15 mouse cellular contexts compared by ENCODE assay signal in the genomic region with DNA sequence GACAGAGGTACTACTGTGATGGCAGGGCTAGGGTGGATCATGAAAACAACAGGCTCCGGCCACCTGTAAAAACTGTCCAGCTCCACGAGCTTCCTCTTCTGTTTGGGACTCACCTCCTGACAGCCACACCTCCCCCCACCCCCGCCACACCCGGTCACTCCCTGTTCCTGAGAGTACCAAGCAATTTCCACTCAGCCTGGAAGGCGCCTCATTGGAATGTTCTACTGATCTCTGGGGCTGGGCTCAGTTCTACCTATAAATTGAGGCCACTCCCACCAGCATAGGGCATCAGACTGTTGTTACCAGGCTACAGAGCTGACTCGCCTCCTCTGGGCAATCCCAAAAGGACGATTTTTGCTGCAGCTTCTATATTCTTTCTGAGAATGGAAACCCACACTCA.
DNase-seq lines count a peak whose midpoint lies in the region; ATAC-seq and TF ChIP-seq lines count a peak whose summit lies in the region.
"Had no signal": no experiment of that assay in that cellular context is flagged by ENCODE, and none has a peak within 500 bp of the region (broad histone marks: within the 10 kb centered on the region; RNA-seq: fewer than 3 reads in every experiment).

No protein-coding gene starts in this region.

- no peaks in the 10 kb centered on the region for H3K27me3 ChIP-seq in kidney, adult 2 months (replicated peaks; ENCODE audit: control insufficient read depth, insufficient read depth, low read length)
- no peaks in the 10 kb centered on the region for H3K27me3 ChIP-seq in kidney, embryonic 16.5 days (ENCODE audit: insufficient read depth, low read length)
- H3K27me3 ChIP-seq in stomach, embryonic 14.5 days (ENCODE audit: control insufficient read depth, insufficient read depth, low read length) = no peaks in the 10 kb centered on the region
- no peaks in the 10 kb centered on the region for H3K27me3 ChIP-seq in limb, embryonic 10.5 days (ENCODE audit: low read depth, poor library complexity, severe bottlenecking)
- H3K27me3 ChIP-seq: liver, embryonic 13.5 days; neural tube, embryonic 13.5 days had no signal

- 0 out of 2 replicates have a peak overlapping the region, but pooled peaks have one; percentile 6 for H3K27ac ChIP-seq in kidney, adult 2 months (ENCODE audit: insufficient read depth, low read depth, low read length)
- no peak overlapping the region for H3K27ac ChIP-seq in kidney, embryonic 16.5 days (ENCODE audit: low read length)
- H3K27ac ChIP-seq in bone marrow, adult 2 months (ENCODE audit: control insufficient read depth, insufficient read depth, low read depth, low read length, poor library complexity) = peak overlapping the region; percentile 19
- H3K27ac ChIP-seq in stomach, embryonic 14.5 days (ENCODE audit: low read length) = no peak overlapping the region
- H3K27ac ChIP-seq in limb, embryonic 10.5 days = no peak overlapping the region
- H3K27ac ChIP-seq: left cerebral cortex, adult 2 months; liver, embryonic 13.5 days; neural tube, embryonic 13.5 days had no signal

- no peak overlapping the region for H3K4me3 ChIP-seq in kidney, adult 2 months (ENCODE audit: insufficient read depth, low read depth, low read length)
- H3K4me3 ChIP-seq in kidney, embryonic 16.5 days (ENCODE audit: low read length) = no peak overlapping the region
- H3K4me3 ChIP-seq in bone marrow, adult 2 months (replicated peaks; ENCODE audit: control insufficient read depth, low read depth, low read length) = no peak overlapping the region
- no peak overlapping the region for H3K4me3 ChIP-seq in stomach, embryonic 14.5 days (ENCODE audit: low read depth, low read length)
- H3K4me3 ChIP-seq in limb, embryonic 10.5 days = no peak overlapping the region
- H3K4me3 ChIP-seq: left cerebral cortex, adult 2 months; liver, embryonic 13.5 days; neural tube, embryonic 13.5 days had no signal

- no peak; the same call in 1 of the 2 replicates for ATAC-seq in kidney, embryonic 16.5 days (ENCODE audit: low FRiP score, low TSS enrichment)
- peak; percentile 56; the same call in 1 of the 2 replicates for ATAC-seq in stomach, embryonic 14.5 days (ENCODE audit: insufficient number of reproducible peaks, insufficient read depth, low FRiP score, low read depth)

- no peak for TF ChIP-seq POLR2A in kidney, adult 2 months (IDR thresholded peaks at IDR 0.05; ENCODE audit: low read depth, low read length)
- TF ChIP-seq POLR2A in bone marrow, adult 2 months (IDR thresholded peaks at IDR 0.05; ENCODE audit: borderline replicate concordance, control insufficient read depth, low read depth, low read length) = no peak

- no peak overlapping the region for H3K9ac ChIP-seq in kidney, embryonic 16.5 days (replicated peaks; ENCODE audit: low read length)
- no peak overlapping the region for H3K9ac ChIP-seq in stomach, embryonic 14.5 days (replicated peaks; ENCODE audit: low read depth, low read length)
- H3K9ac ChIP-seq: liver, embryonic 13.5 days; neural tube, embryonic 13.5 days had no signal

- no peak overlapping the region for H3K4me2 ChIP-seq in kidney, embryonic 16.5 days (replicated peaks; ENCODE audit: low read depth, low read length)
- H3K4me2 ChIP-seq in stomach, embryonic 14.5 days (replicated peaks; ENCODE audit: low read depth, low read length) = no peak overlapping the region
- H3K4me2 ChIP-seq: liver, embryonic 13.5 days; neural tube, embryonic 13.5 days had no signal

- H3K4me1 ChIP-seq in kidney, adult 2 months (ENCODE audit: control insufficient read depth, insufficient read depth, low read length) = peaks cover 3% of the 10 kb centered on the region; the same call in 1 of the 2 replicates
- peaks cover 22% of the 10 kb centered on the region for H3K4me1 ChIP-seq in kidney, embryonic 16.5 days (ENCODE audit: insufficient read depth, low read length)
- H3K4me1 ChIP-seq in bone marrow, adult 2 months (ENCODE audit: control insufficient read depth, insufficient read depth, low read length) = peaks cover 19% of the 10 kb centered on the region
- peaks cover 7% of the 10 kb centered on the region; the same call in 1 of the 2 replicates for H3K4me1 ChIP-seq in stomach, embryonic 14.5 days (ENCODE audit: control insufficient read depth, insufficient read depth, low read length)
- H3K4me1 ChIP-seq in limb, embryonic 10.5 days = peaks cover 15% of the 10 kb centered on the region

- no peaks in the 10 kb centered on the region for H3K9me3 ChIP-seq in kidney, embryonic 16.5 days (ENCODE audit: low read length)
- H3K9me3 ChIP-seq in stomach, embryonic 14.5 days (ENCODE audit: control insufficient read depth, low read depth, low read length) = no peaks in the 10 kb centered on the region
- H3K9me3 ChIP-seq in limb, embryonic 10.5 days (replicated peaks) = no peaks in the 10 kb centered on the region
- H3K9me3 ChIP-seq: liver, embryonic 13.5 days; neural tube, embryonic 13.5 days had no signal

- WGBS in kidney, adult 2 months = 55% methylated on average over 7 of the region's 7 CpGs
- 69% methylated on average over 7 of the region's 7 CpGs for WGBS in kidney, embryonic 16.5 days
- 36% methylated on average over 7 of the region's 7 CpGs for WGBS in bone marrow, adult 2 months
- WGBS in stomach, embryonic 14.5 days = 70% methylated on average over 7 of the region's 7 CpGs
- WGBS in limb, embryonic 10.5 days = 67% methylated on average over 7 of the region's 7 CpGs

- no peak for TF ChIP-seq CTCF in kidney, adult 2 months (conservative IDR thresholded peaks at IDR 0.05; ENCODE audit: insufficient read depth, insufficient read length, low read depth, low read length)
- no peak for TF ChIP-seq CTCF in bone marrow, adult 2 months (IDR thresholded peaks at IDR 0.05; ENCODE audit: control insufficient read depth, insufficient read depth, low read length)

- peak; percentile 34 for DNase-seq in kidney, adult 2 months
- peak; percentile 77 to 85 for DNase-seq in lung, adult 18-20 months
- DNase-seq in limb, embryonic 10.5 days (ENCODE audit: low spot score) = no peak
- DNase-seq in layer of hippocampus, postnatal 36 days = no peak
- no peak for DNase-seq in layer of hippocampus, postnatal 10 days (ENCODE audit: low spot score in 2 of 2)
- DNase-seq: adrenal gland, postnatal 14 days; cerebellum, adult 11-12 months; liver, embryonic 13.5 days; midbrain, embryonic 14.5 days; right cerebral cortex, adult 18-20 months had no signal

- no peaks in the 10 kb centered on the region for H3K36me3 ChIP-seq in kidney, adult 2 months (ENCODE audit: control insufficient read depth, insufficient read depth, low read length)
- peaks cover 6% of the 10 kb centered on the region; the same call in 1 of the 2 replicates for H3K36me3 ChIP-seq in kidney, embryonic 16.5 days (ENCODE audit: insufficient read depth, low read length)
- no peaks in the 10 kb centered on the region for H3K36me3 ChIP-seq in stomach, embryonic 14.5 days (ENCODE audit: control insufficient read depth, insufficient read depth, low read length)
- H3K36me3 ChIP-seq in limb, embryonic 10.5 days = peaks cover 8% of the 10 kb centered on the region
- H3K36me3 ChIP-seq: liver, embryonic 13.5 days had no signal

Comparison
In these comparisons a context has a peak if more than half of its experiments do, and no peak if none do; other contexts are left out.
1. H3K27ac ChIP-seq: peak in kidney, adult 2 months (single experiment) and bone marrow, adult 2 months (single experiment); none in kidney, embryonic 16.5 days (single experiment), stomach, embryonic 14.5 days (single experiment) and limb, embryonic 10.5 days (single experiment).
2. DNase-seq: peak in kidney, adult 2 months (single experiment) and lung, adult 18-20 months (2 of 2); none in limb, embryonic 10.5 days (single experiment), layer of hippocampus, postnatal 36 days (0 of 2) and layer of hippocampus, postnatal 10 days (0 of 2).